Mouse (Mus musculus): ENCODE results near the gene Asb14. TPM values are rescaled to one million over a fixed set of nuclear protein-coding genes. Genes with fewer than 3 reads are reported as not detected.
"Not testable (repeated sequence)": the region's sequence is repeated elsewhere in the genome, so short reads cannot be mapped to it uniquely, and the experiment has no call there.

Asb14 gene
- polyA plus RNA-seq, 1 experiment from 2014 or later, result not detected

DNA sequence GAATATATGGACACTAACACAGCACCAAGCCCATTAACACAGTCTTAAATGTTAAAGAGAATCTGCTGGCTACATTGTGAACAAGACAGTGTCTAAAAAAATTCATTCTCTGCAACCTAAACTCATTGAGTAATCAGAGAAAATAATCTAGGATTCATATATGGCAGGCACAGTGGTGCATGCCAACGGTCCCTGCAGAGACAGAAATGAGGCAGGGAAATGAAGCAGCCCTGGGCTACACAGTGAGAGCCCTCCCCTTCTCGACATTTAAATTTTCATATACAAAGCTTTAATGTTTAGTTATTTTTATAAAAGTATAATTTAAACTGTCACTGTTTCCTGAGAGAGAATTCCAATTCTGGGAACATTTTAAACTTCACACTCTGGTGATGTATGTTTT, 5.1 kb downstream of the Asb14 start:
- no peak overlapping the region for H3K4me3 ChIP-seq (replicated peaks)
- no peak overlapping the region for H3K9ac ChIP-seq
- H3K4me1 ChIP-seq (replicated peaks), result no peaks in the 10 kb centered on the region
- H3K4me2 ChIP-seq, result no peak overlapping the region
- H3K9me3 ChIP-seq (replicated peaks), result no peaks in the 10 kb centered on the region
- 68% methylated on average over 2 of the region's 2 CpGs for WGBS (ENCODE audit: insufficient replicate concordance)
- ATAC-seq (ENCODE audit: insufficient read depth), result no peak
- no peak overlapping the region for H3K27ac ChIP-seq (replicated peaks)
- H3K36me3 ChIP-seq (replicated peaks), result no peaks in the 10 kb centered on the region
- H3K27me3 ChIP-seq, result no peaks in the 10 kb centered on the region

- Histone ChIP-seq H3K27ac (replicated peaks) (no peak overlapping the region), H3K4me2 (no peak overlapping the region), H3K27me3 (no peaks in the 10 kb centered on the region), H3K4me1 (replicated peaks) (no peaks in the 10 kb centered on the region), H3K36me3 (replicated peaks) (no peaks in the 10 kb centered on the region), H3K9ac (no peak overlapping the region), H3K4me3 (replicated peaks) (no peak overlapping the region), H3K9me3 (replicated peaks) (no peaks in the 10 kb centered on the region)
- WGBS (ENCODE audit: insufficient replicate concordance), result 70% methylated on average over 12 of the region's 12 CpGs
- no peak for ATAC-seq (ENCODE audit: insufficient read depth)
Observed at GRCm38 (mm10) chr14:26900893-26901292, 6.5 kb downstream of the Asb14 start.

DNA sequence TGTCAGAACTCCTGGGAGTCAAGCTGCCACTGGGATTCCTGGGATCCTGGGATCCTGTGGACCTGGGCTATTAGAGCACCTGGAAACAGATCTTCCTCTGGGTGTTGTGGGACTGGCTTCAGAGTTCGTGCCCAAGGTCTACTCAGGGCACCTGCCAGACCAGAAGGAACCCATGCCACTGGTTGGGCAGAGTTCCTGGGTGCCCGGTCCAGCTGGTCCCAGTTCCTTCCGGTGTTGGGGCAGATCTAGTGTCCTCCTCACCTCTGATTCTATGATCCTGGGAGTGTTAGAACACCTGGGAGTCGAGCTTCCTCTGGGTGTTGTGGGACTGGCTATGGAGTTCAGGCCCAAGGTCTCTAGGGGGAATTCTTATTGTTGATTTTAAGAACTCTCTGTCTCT, 13.0 kb downstream of the Asb14 start:
- ATAC-seq (ENCODE audit: insufficient read depth), result no peak
- Histone ChIP-seq H3K4me2 (no peak overlapping the region), H3K27me3 (no peaks in the 10 kb centered on the region), H3K9me3 (replicated peaks) (no peaks in the 10 kb centered on the region), H3K4me1 (replicated peaks) (no peaks in the 10 kb centered on the region), H3K27ac (replicated peaks) (no peak overlapping the region), H3K36me3 (replicated peaks) (no peaks in the 10 kb centered on the region), H3K9ac (no peak overlapping the region), H3K4me3 (replicated peaks) (no peak overlapping the region)
- WGBS (ENCODE audit: insufficient replicate concordance), result 56% methylated on average over 4 of the region's 4 CpGs

GRCm38 (mm10) chr14:26910461-26910860, 16.1 kb downstream of the Asb14 start:
- not testable (repeated sequence) for H3K4me1 ChIP-seq (replicated peaks); H3K9me3 ChIP-seq (replicated peaks); ATAC-seq (ENCODE audit: insufficient read depth); H3K4me2 ChIP-seq; H3K27ac ChIP-seq (replicated peaks); H3K36me3 ChIP-seq (replicated peaks); H3K4me3 ChIP-seq (replicated peaks); H3K9ac ChIP-seq; H3K27me3 ChIP-seq
- WGBS (ENCODE audit: insufficient replicate concordance), result 58% methylated on average over 9 of the region's 9 CpGs

DNA sequence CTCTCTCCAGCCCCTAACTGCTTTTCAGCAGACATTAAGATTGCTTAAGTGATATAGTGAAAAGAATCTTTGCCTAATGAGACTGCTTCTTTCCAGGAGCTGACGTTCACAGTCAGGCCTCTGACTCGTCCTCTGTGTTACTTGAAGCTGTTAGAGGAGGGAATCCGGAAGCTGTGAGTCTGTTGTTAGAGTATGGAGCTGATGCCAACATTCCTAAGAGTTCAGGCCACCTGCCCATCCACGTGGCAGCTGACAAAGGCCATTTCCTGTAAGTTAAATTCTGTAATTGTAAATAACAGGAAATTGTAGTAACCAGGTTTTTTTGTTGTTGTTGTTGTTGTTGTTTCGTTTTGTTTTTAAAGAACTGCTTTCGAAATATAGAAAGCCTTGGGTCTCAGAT, 16.8 kb downstream of the Asb14 start:
- no peak for ATAC-seq (ENCODE audit: insufficient read depth)
- Histone ChIP-seq H3K36me3 (replicated peaks) (no peaks in the 10 kb centered on the region), H3K4me2 (no peak overlapping the region), H3K4me3 (replicated peaks) (no peak overlapping the region), H3K27ac (replicated peaks) (no peak overlapping the region), H3K9me3 (replicated peaks) (no peaks in the 10 kb centered on the region), H3K4me1 (replicated peaks) (no peaks in the 10 kb centered on the region), H3K27me3 (no peaks in the 10 kb centered on the region), H3K9ac (no peak overlapping the region)
- WGBS (ENCODE audit: insufficient replicate concordance), result 55% methylated on average over 6 of the region's 6 CpGs

GRCm38 (mm10) chr14:26911826-26912225, 17.5 kb downstream of the Asb14 start:
- Histone ChIP-seq H3K27me3 (no peaks in the 10 kb centered on the region), H3K4me3 (replicated peaks) (no peak overlapping the region), H3K9me3 (replicated peaks) (no peaks in the 10 kb centered on the region), H3K4me1 (replicated peaks) (no peaks in the 10 kb centered on the region), H3K4me2 (no peak overlapping the region), H3K27ac (replicated peaks) (no peak overlapping the region), H3K36me3 (replicated peaks) (no peaks in the 10 kb centered on the region), H3K9ac (no peak overlapping the region)
- ATAC-seq (ENCODE audit: insufficient read depth), result no peak
- 82% methylated on average over 13 of the region's 13 CpGs for WGBS (ENCODE audit: insufficient replicate concordance)

- H3K27me3 ChIP-seq, result no peaks in the 10 kb centered on the region
- H3K4me3 ChIP-seq (replicated peaks), result no peak overlapping the region
- ATAC-seq (ENCODE audit: insufficient read depth), result no peak
- no peaks in the 10 kb centered on the region for H3K9me3 ChIP-seq (replicated peaks)
- no peak overlapping the region for H3K27ac ChIP-seq (replicated peaks)
- WGBS (ENCODE audit: insufficient replicate concordance), result 69% methylated on average over 9 of the region's 9 CpGs
- no peak overlapping the region for H3K4me2 ChIP-seq
- no peak overlapping the region for H3K9ac ChIP-seq
- H3K36me3 ChIP-seq (replicated peaks), result no peaks in the 10 kb centered on the region
- no peaks in the 10 kb centered on the region for H3K4me1 ChIP-seq (replicated peaks)
Observed at GRCm38 (mm10) chr14:26913681-26914268, 19.4 kb downstream of the Asb14 start.

- H3K27ac ChIP-seq (replicated peaks), result no peak overlapping the region
- H3K27me3 ChIP-seq, result no peaks in the 10 kb centered on the region
- no peaks in the 10 kb centered on the region for H3K9me3 ChIP-seq (replicated peaks)
- no peak for ATAC-seq (ENCODE audit: insufficient read depth)
- 0 out of 2 replicates have a peak, but pooled peaks cover 4% of the 10 kb centered on the region for H3K36me3 ChIP-seq (replicated peaks)
- no peak overlapping the region for H3K9ac ChIP-seq
- no peak overlapping the region for H3K4me3 ChIP-seq (replicated peaks)
- 62% methylated on average over 3 of the region's 3 CpGs for WGBS (ENCODE audit: insufficient replicate concordance)
- no peaks in the 10 kb centered on the region for H3K4me1 ChIP-seq (replicated peaks)
- no peak overlapping the region for H3K4me2 ChIP-seq
Observed at GRCm38 (mm10) chr14:26919310-26919709, 25.0 kb downstream of the Asb14 start.

DNA sequence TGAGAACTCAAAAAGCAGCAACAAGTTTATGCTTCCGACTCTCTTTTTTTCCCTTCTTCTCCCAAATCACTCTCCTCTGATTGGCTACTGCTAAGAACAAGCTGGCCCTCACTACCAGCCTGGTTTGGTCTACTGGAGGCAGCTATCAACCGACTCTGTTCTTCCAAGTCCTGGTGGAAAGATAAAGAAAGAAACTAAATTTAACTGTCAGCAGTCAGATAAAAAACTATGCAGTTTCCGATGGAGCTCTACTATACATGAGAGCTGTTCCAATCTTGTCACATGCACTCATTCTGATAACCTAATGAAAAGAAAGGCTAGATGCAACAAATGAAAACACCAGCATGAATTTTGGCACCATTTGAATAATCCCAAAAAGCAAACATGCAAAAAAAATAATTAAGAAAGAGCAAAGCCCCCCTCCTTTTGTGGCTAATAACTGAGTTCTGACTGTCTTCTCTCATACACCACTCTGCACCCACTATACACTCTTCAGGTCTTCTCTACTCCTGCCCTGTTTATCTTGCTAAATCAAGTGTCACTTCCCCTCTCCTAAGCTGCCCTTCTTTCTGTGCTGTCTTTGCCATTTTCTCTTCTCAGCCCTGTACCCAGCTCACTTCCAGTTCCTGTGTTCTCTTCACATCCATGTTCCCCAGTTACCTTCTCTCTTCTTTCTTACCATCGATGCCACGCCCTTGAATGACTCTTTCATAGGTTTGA, 29.5 kb downstream of the Asb14 start:
- no peak overlapping the region for H3K9ac ChIP-seq

GRCm38 (mm10) chr14:26934891-26935290, 40.5 kb downstream of the Asb14 start:
- H3K4me2 ChIP-seq, result no peak overlapping the region
- ATAC-seq (ENCODE audit: insufficient read depth), result no peak
- no peaks in the 10 kb centered on the region for H3K27me3 ChIP-seq

More for the DNA sequence above, 29.5 kb downstream of the Asb14 start:
- no peak overlapping the region for H3K4me3 ChIP-seq (replicated peaks)
- no peaks in the 10 kb centered on the region for H3K9me3 ChIP-seq (replicated peaks)
- ATAC-seq (ENCODE audit: insufficient read depth), result no peak
- H3K36me3 ChIP-seq (replicated peaks), result 0 out of 2 replicates have a peak, but pooled peaks cover 7% of the 10 kb centered on the region
- no peak overlapping the region for H3K27ac ChIP-seq (replicated peaks)
- no peaks in the 10 kb centered on the region for H3K4me1 ChIP-seq (replicated peaks)
- H3K27me3 ChIP-seq, result no peaks in the 10 kb centered on the region
- whole genome bisulfite sequencing (ENCODE audit: insufficient replicate concordance), result 42% methylated on average over 5 of the region's 5 CpGs
- no peak overlapping the region for H3K4me2 ChIP-seq

DNA sequence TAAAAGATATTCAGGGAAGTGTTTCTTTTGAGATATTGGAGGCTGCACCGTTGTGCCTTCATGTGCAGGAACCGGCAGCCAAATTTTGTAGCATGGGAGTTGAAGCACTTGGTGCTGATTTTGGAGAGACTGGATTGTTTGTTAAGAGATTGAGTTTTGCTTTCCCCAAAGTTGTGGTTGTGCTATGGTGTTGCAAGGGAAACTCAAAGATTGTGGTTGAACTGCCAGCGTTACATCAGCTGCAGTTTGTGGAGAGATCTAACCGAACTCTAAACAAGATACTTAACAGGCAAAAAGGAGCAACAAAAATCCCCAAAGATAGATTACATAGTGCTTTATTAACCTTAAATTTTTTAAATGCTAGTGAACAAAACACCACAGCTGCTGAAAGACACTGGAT, 41.2 kb downstream of the Asb14 start:
- Histone ChIP-seq H3K36me3 (replicated peaks) (no peaks in the 10 kb centered on the region), H3K9ac (no peak overlapping the region), H3K4me1 (replicated peaks) (no peaks in the 10 kb centered on the region), H3K27ac (replicated peaks) (no peak overlapping the region), H3K4me3 (replicated peaks) (no peak overlapping the region), H3K9me3 (replicated peaks) (no peaks in the 10 kb centered on the region), H3K4me2 (no peak overlapping the region), H3K27me3 (no peaks in the 10 kb centered on the region)
- ATAC-seq (ENCODE audit: insufficient read depth), result no peak
- 48% methylated on average over 4 of the region's 4 CpGs for WGBS (ENCODE audit: insufficient replicate concordance)

More at GRCm38 (mm10) chr14:26934891-26935290, 40.5 kb downstream of the Asb14 start:
- Histone ChIP-seq H3K36me3 (replicated peaks) (no peaks in the 10 kb centered on the region), H3K4me3 (replicated peaks) (no peak overlapping the region), H3K4me1 (replicated peaks) (no peaks in the 10 kb centered on the region), H3K9ac (no peak overlapping the region), H3K27ac (replicated peaks) (no peak overlapping the region), H3K9me3 (replicated peaks) (no peaks in the 10 kb centered on the region)
- WGBS (ENCODE audit: insufficient replicate concordance), result 86% methylated on average over 3 of the region's 3 CpGs

GRCm38 (mm10) chr14:26956139-26956538, 61.8 kb downstream of the Asb14 start:
- not testable (repeated sequence) for H3K27ac ChIP-seq (replicated peaks); H3K4me2 ChIP-seq; H3K4me1 ChIP-seq (replicated peaks); H3K9ac ChIP-seq; H3K27me3 ChIP-seq; H3K36me3 ChIP-seq (replicated peaks); H3K9me3 ChIP-seq (replicated peaks); H3K4me3 ChIP-seq (replicated peaks); ATAC-seq (ENCODE audit: insufficient read depth)
- 79% methylated on average over 2 of the region's 2 CpGs for WGBS (ENCODE audit: insufficient replicate concordance)
